In genomic region chr8:85072364-85072929, GRCm38 (mm10) we compare ENCODE assay signal across 8 mouse cellular contexts. TPM values are rescaled to one million over a fixed set of nuclear protein-coding genes. Genes with fewer than 3 reads are reported as not detected.
DNase-seq lines count a peak whose midpoint lies in the region; ATAC-seq lines count a peak whose summit lies in the region.

No protein-coding gene starts in this region.

- WGBS in lung, embryonic 15.5 days, result 29% methylated on average over 9 of the region's 9 CpGs
- 37% methylated on average over 9 of the region's 9 CpGs for WGBS in embryonic facial prominence, embryonic 11.5 days
- 36% methylated on average over 9 of the region's 9 CpGs for WGBS in intestine, embryonic 14.5 days
- WGBS in neural tube, embryonic 13.5 days, result 45% methylated on average over 9 of the region's 9 CpGs

- H3K9ac ChIP-seq in lung, embryonic 15.5 days, result peak overlapping the region; percentile 75
- peak overlapping the region; percentile 89 for H3K9ac ChIP-seq in embryonic facial prominence, embryonic 11.5 days (replicated peaks; ENCODE audit: low read length)
- H3K9ac ChIP-seq in intestine, embryonic 14.5 days (ENCODE audit: low read length), result peak overlapping the region; percentile 93
- peak overlapping the region; percentile 83 for H3K9ac ChIP-seq in neural tube, embryonic 13.5 days

- peaks cover 34% of the 10 kb centered on the region for H3K36me3 ChIP-seq in lung, embryonic 15.5 days
- no peaks in the 10 kb centered on the region; the same call in 1 of the 2 replicates for H3K36me3 ChIP-seq in embryonic facial prominence, embryonic 11.5 days (replicated peaks; ENCODE audit: control insufficient read depth, insufficient read depth, low read depth, low read length)
- peaks cover 36% of the 10 kb centered on the region for H3K36me3 ChIP-seq in intestine, embryonic 14.5 days (ENCODE audit: control insufficient read depth, insufficient read depth, low read length)
- peaks cover 51% of the 10 kb centered on the region for H3K36me3 ChIP-seq in neural tube, embryonic 13.5 days

- H3K4me1 ChIP-seq in lung, embryonic 15.5 days, result peaks cover 18% of the 10 kb centered on the region
- no peaks in the 10 kb centered on the region for H3K4me1 ChIP-seq in embryonic facial prominence, embryonic 11.5 days (ENCODE audit: control insufficient read depth, insufficient read depth, low read length)
- no peaks in the 10 kb centered on the region; the same call in 1 of the 2 replicates for H3K4me1 ChIP-seq in intestine, embryonic 14.5 days (replicated peaks; ENCODE audit: control insufficient read depth, insufficient read depth, low read length)
- peaks cover 24% of the 10 kb centered on the region for H3K4me1 ChIP-seq in neural tube, embryonic 13.5 days (replicated peaks)

- H3K4me3 ChIP-seq in lung, embryonic 15.5 days, result peak overlapping the region; percentile 80
- H3K4me3 ChIP-seq in embryonic facial prominence, embryonic 11.5 days (ENCODE audit: low read depth, low read length), result peak overlapping the region; percentile 88
- peak overlapping the region; percentile 94 for H3K4me3 ChIP-seq in intestine, embryonic 14.5 days (ENCODE audit: low read depth, low read length)
- H3K4me3 ChIP-seq in neural tube, embryonic 13.5 days, result peak overlapping the region; percentile 82

- intact Hi-C loops in gastrocnemius, postnatal 36 days (cut with DNase I), result loop anchor here (10.0 kb wide), 1 partner anchor 342 kb away; no protein-coding TSS in a partner anchor
- intact Hi-C loops in left cerebral cortex, postnatal 4 days (cut with DNase I), result no loop called here

- no peak for DNase-seq in lung, postnatal 25 days (ENCODE audit: low spot score)
- DNase-seq in embryonic facial prominence, embryonic 11.5 days (ENCODE audit: low spot score), result no peak
- DNase-seq in intestine, embryonic 14.5 days (ENCODE audit: low spot score), result no peak
- DNase-seq in gastrocnemius, postnatal 36 days, result no peak
- DNase-seq in left cerebral cortex, postnatal 4 days, result no peak
- no peak for DNase-seq in adrenal gland, adult (ENCODE audit: inconsistent age in 2 of 2, low spot score in 1 of 2)

- H3K4me2 ChIP-seq in lung, embryonic 15.5 days, result peak overlapping the region; percentile 72
- H3K4me2 ChIP-seq in embryonic facial prominence, embryonic 11.5 days (ENCODE audit: low read depth, low read length), result peak overlapping the region; percentile 68
- H3K4me2 ChIP-seq in intestine, embryonic 14.5 days (ENCODE audit: low read length), result peak overlapping the region; percentile 79
- H3K4me2 ChIP-seq in neural tube, embryonic 13.5 days, result peak overlapping the region; percentile 59

- ATAC-seq in lung, embryonic 15.5 days (ENCODE audit: borderline replicate concordance, extremely low read depth, low FRiP score, low TSS enrichment), result no peak
- ATAC-seq in embryonic facial prominence, embryonic 11.5 days (replicated peaks; ENCODE audit: insufficient number of reproducible peaks, low FRiP score, low TSS enrichment, low read depth), result no peak
- no peak for ATAC-seq in intestine, embryonic 14.5 days (replicated peaks; ENCODE audit: low FRiP score, low TSS enrichment, low read depth)
- no peak for ATAC-seq in neural tube, embryonic 13.5 days (ENCODE audit: low read depth)

- no peaks in the 10 kb centered on the region for H3K27me3 ChIP-seq in lung, embryonic 15.5 days
- no peaks in the 10 kb centered on the region for H3K27me3 ChIP-seq in embryonic facial prominence, embryonic 11.5 days (ENCODE audit: control insufficient read depth, insufficient read depth, low read length)
- H3K27me3 ChIP-seq in intestine, embryonic 14.5 days (replicated peaks; ENCODE audit: control insufficient read depth, insufficient read depth, low read length), result no peaks in the 10 kb centered on the region
- no peaks in the 10 kb centered on the region for H3K27me3 ChIP-seq in neural tube, embryonic 13.5 days

- no peaks in the 10 kb centered on the region for H3K9me3 ChIP-seq in lung, embryonic 15.5 days
- no peaks in the 10 kb centered on the region for H3K9me3 ChIP-seq in embryonic facial prominence, embryonic 11.5 days (replicated peaks; ENCODE audit: control insufficient read depth, low read length)
- H3K9me3 ChIP-seq in intestine, embryonic 14.5 days (ENCODE audit: control insufficient read depth, low read length), result no peaks in the 10 kb centered on the region
- H3K9me3 ChIP-seq in neural tube, embryonic 13.5 days, result no peaks in the 10 kb centered on the region

- H3K27ac ChIP-seq in lung, embryonic 15.5 days, result peak overlapping the region; percentile 95
- H3K27ac ChIP-seq in embryonic facial prominence, embryonic 11.5 days (replicated peaks; ENCODE audit: low read depth, low read length), result no peak overlapping the region
- H3K27ac ChIP-seq in intestine, embryonic 14.5 days (ENCODE audit: low read depth), result peak overlapping the region; percentile 97; the same call in 1 of the 2 replicates
- peak overlapping the region; percentile 93 for H3K27ac ChIP-seq in neural tube, embryonic 13.5 days (replicated peaks)

RNA-seq across cellular contexts. Expression of gene Dhps, which starts 0.9 kb away (rescaled TPM):
- 54.4 and 56.8 TPM in 2 replicates for polyA plus RNA-seq in lung, embryonic 15.5 days (2015; fragmentation: Nextera tagmentation; extraction: Ambion mirVana)
- polyA plus RNA-seq in embryonic facial prominence, embryonic 11.5 days (2014; fragmentation: Nextera tagmentation; extraction: Ambion mirVana), result 61.9 and 67.7 TPM in 2 replicates
- polyA plus RNA-seq in intestine, embryonic 14.5 days (2014; fragmentation: Nextera tagmentation; extraction: Ambion mirVana), result 63.8 and 67.5 TPM in 2 replicates
- polyA plus RNA-seq in neural tube, embryonic 13.5 days (2015; fragmentation: Nextera tagmentation; extraction: Ambion mirVana), result 86.9 and 109 TPM in 2 replicates
- 10 to 100 TPM; 18.2 to 23.6 TPM for total RNA-seq in gastrocnemius, postnatal 36 days (2021)
- 10 to 100 TPM; 79.9 to 82.3 TPM for total RNA-seq in left cerebral cortex, postnatal 4 days (2021)

RNA-seq across cellular contexts. Expression of gene Gm5741, which starts 4.7 kb away (rescaled TPM):
- not detected in 2 replicates for polyA plus RNA-seq in lung, embryonic 15.5 days (2015; fragmentation: Nextera tagmentation; extraction: Ambion mirVana)
- polyA plus RNA-seq in embryonic facial prominence, embryonic 11.5 days (2014; fragmentation: Nextera tagmentation; extraction: Ambion mirVana), result not detected in 2 replicates
- polyA plus RNA-seq in intestine, embryonic 14.5 days (2014; fragmentation: Nextera tagmentation; extraction: Ambion mirVana), result 0.71 TPM in 1 of 2 replicates, not detected in the other
- polyA plus RNA-seq in neural tube, embryonic 13.5 days (2015; fragmentation: Nextera tagmentation; extraction: Ambion mirVana), result 1.5 TPM in 1 of 2 replicates, not detected in the other
- total RNA-seq in gastrocnemius, postnatal 36 days (2021), result not detected
- not detected for total RNA-seq in left cerebral cortex, postnatal 4 days (2021)

RNA-seq across cellular contexts. Expression of gene Wdr83os, which starts 8.1 kb away (rescaled TPM):
- 140 and 145 TPM in 2 replicates for polyA plus RNA-seq in lung, embryonic 15.5 days (2015; fragmentation: Nextera tagmentation; extraction: Ambion mirVana)
- polyA plus RNA-seq in embryonic facial prominence, embryonic 11.5 days (2014; fragmentation: Nextera tagmentation; extraction: Ambion mirVana), result 117 and 127 TPM in 2 replicates
- 142 and 156 TPM in 2 replicates for polyA plus RNA-seq in intestine, embryonic 14.5 days (2014; fragmentation: Nextera tagmentation; extraction: Ambion mirVana)
- polyA plus RNA-seq in neural tube, embryonic 13.5 days (2015; fragmentation: Nextera tagmentation; extraction: Ambion mirVana), result 117 and 118 TPM in 2 replicates
- 10 to 100 TPM; 37.3 to 44.5 TPM for total RNA-seq in gastrocnemius, postnatal 36 days (2021)
- 10 to 100 TPM; 60.9 to 61.2 TPM for total RNA-seq in left cerebral cortex, postnatal 4 days (2021)

RNA-seq across cellular contexts. Expression of gene Wdr83, which starts 8.7 kb away (rescaled TPM):
- 44.3 and 44.7 TPM in 2 replicates for polyA plus RNA-seq in lung, embryonic 15.5 days (2015; fragmentation: Nextera tagmentation; extraction: Ambion mirVana)
- polyA plus RNA-seq in embryonic facial prominence, embryonic 11.5 days (2014; fragmentation: Nextera tagmentation; extraction: Ambion mirVana), result 48.6 and 52.2 TPM in 2 replicates
- 43.2 and 44.2 TPM in 2 replicates for polyA plus RNA-seq in intestine, embryonic 14.5 days (2014; fragmentation: Nextera tagmentation; extraction: Ambion mirVana)
- 56.5 and 58.6 TPM in 2 replicates for polyA plus RNA-seq in neural tube, embryonic 13.5 days (2015; fragmentation: Nextera tagmentation; extraction: Ambion mirVana)
- total RNA-seq in gastrocnemius, postnatal 36 days (2021), result 10 to 100 TPM; 13.5 to 15.6 TPM
- 10 to 100 TPM; 21.4 to 21.7 TPM for total RNA-seq in left cerebral cortex, postnatal 4 days (2021)

RNA-seq across cellular contexts. Expression of gene Man2b1, which starts 10.6 kb away (rescaled TPM):
- 35.9 and 40.1 TPM in 2 replicates for polyA plus RNA-seq in lung, embryonic 15.5 days (2015; fragmentation: Nextera tagmentation; extraction: Ambion mirVana)
- polyA plus RNA-seq in embryonic facial prominence, embryonic 11.5 days (2014; fragmentation: Nextera tagmentation; extraction: Ambion mirVana), result 19.5 and 21.9 TPM in 2 replicates
- polyA plus RNA-seq in intestine, embryonic 14.5 days (2014; fragmentation: Nextera tagmentation; extraction: Ambion mirVana), result 41.7 and 46.7 TPM in 2 replicates
- polyA plus RNA-seq in neural tube, embryonic 13.5 days (2015; fragmentation: Nextera tagmentation; extraction: Ambion mirVana), result 18.7 and 19.2 TPM in 2 replicates
- 1 to 10 TPM; 9.0 TPM for total RNA-seq in gastrocnemius, postnatal 36 days (2021)
- total RNA-seq in left cerebral cortex, postnatal 4 days (2021), result 10 to 100 TPM; 25.2 to 26.5 TPM
